Mouse (Mus musculus): ENCODE measurements around the gene Rnf183. TPM values are rescaled to one million over a fixed set of nuclear protein-coding genes. Genes with fewer than 3 reads are reported as not detected.

Rnf183 gene
- total RNA-seq, 1 experiment: 0.89 TPM

DNA sequence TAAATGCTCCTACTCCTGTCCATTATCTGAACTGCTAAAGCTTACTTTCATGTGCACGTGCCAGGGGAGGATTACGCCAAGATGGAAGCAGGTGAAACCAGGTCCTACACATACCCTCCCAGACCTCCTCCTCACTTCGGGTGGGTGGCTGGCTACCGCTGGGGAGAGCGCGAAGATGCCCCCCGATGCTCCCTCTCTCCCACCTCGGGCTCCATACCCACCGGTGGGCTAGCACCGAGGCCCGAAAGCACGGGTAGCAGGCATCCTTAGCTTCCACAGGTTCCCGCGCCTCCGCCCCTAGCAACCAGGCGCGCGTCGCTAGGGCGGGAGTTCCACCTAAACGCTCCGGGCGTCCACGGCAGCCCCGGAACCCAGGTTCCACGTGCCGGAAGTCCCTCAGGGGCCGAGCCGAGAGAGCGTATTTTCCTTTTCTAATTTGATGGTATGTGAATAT lies 35.6 kb upstream of the Rnf183 start, which contains the start of gene Wdr31:
Gene Wdr31, minus strand, starts transcription at position 299 of the 454 bp plus-strand sequence.
- Histone ChIP-seq H3K36me3 (ENCODE audit: control insufficient read depth, insufficient read depth, low read length, poor library complexity, severe bottlenecking) (0 out of 2 replicates have a peak, but pooled peaks cover 4% of the 10 kb centered on the region), H3K9me3 (ENCODE audit: control insufficient read depth, insufficient read depth, low read depth, low read length) (no peaks in the 10 kb centered on the region), H3K4me1 (ENCODE audit: control insufficient read depth in 2 of 2, insufficient read depth in 2 of 2, low read length in 2 of 2, poor library complexity in 1 of 2) (0 out of 4 replicates have a peak, but pooled peaks cover 0 to 2% of the 10 kb centered on the region in 2 experiments), H3K27ac (ENCODE audit: insufficient read depth, low read depth, low read length, poor library complexity, severe bottlenecking) (no peak within 1 kb of the TSS), H3K4me3 (ENCODE audit: insufficient read depth in 1 of 2, low read depth in 1 of 2, low read length in 2 of 2, poor library complexity in 1 of 2, severe bottlenecking in 1 of 2) (peak within 1 kb of the TSS; percentile 71 to 73), H3K9ac (ENCODE audit: insufficient read depth, low read depth, low read length, poor library complexity, severe bottlenecking) (peak within 1 kb of the TSS; percentile 70)
- in situ Hi-C loops (cut with MboI; ENCODE audit: low sequenced_read_pairs in 2 of 2, unreplicated experiment in 2 of 2): no loop called here
- TF ChIP-seq ZC3H11A (IDR thresholded peaks at IDR 0.05; ENCODE audit: borderline replicate concordance, low read depth, low read length): no peak
- TF ChIP-seq MAFK (IDR thresholded peaks at IDR 0.05; ENCODE audit: insufficient read depth, low read depth, low read length): no peak
- TF ChIP-seq CHD2 (IDR thresholded peaks at IDR 0.05; ENCODE audit: low read depth, low read length): no peak
- no peak for TF ChIP-seq ZNF384 (IDR thresholded peaks at IDR 0.05; ENCODE audit: low read depth, low read length)
- TF ChIP-seq HCFC1 (IDR thresholded peaks at IDR 0.05; ENCODE audit: borderline replicate concordance, insufficient read depth, low read length): peak; percentile 88
- DNase-seq (ENCODE audit: low read depth, low spot score): peak; percentile 69

GRCm38 (mm10) chr4:62468158-62468557 lies 33.1 kb upstream of the Rnf183 start:
- Histone ChIP-seq H3K4me1 (ENCODE audit: control insufficient read depth in 2 of 2, insufficient read depth in 2 of 2, low read length in 2 of 2, poor library complexity in 1 of 2) (0 out of 4 replicates have a peak, but pooled peaks cover 0 to 2% of the 10 kb centered on the region in 2 experiments), H3K9ac (ENCODE audit: insufficient read depth, low read depth, low read length, poor library complexity, severe bottlenecking) (no peak overlapping the region), H3K36me3 (ENCODE audit: control insufficient read depth, insufficient read depth, low read length, poor library complexity, severe bottlenecking) (peaks cover 4% of the 10 kb centered on the region; the same call in 1 of the 2 replicates), H3K9me3 (ENCODE audit: control insufficient read depth, insufficient read depth, low read depth, low read length) (no peaks in the 10 kb centered on the region), H3K27ac (ENCODE audit: insufficient read depth, low read depth, low read length, poor library complexity, severe bottlenecking) (no peak overlapping the region), H3K4me3 (ENCODE audit: insufficient read depth in 1 of 2, low read depth in 1 of 2, low read length in 2 of 2, poor library complexity in 1 of 2, severe bottlenecking in 1 of 2) (no peak overlapping the region)
- no peak for DNase-seq (ENCODE audit: low read depth, low spot score)
- in situ Hi-C loops (cut with MboI; ENCODE audit: low sequenced_read_pairs in 2 of 2, unreplicated experiment in 2 of 2): no loop called here
- TF ChIP-seq ZNF384 (IDR thresholded peaks at IDR 0.05; ENCODE audit: low read depth, low read length) (no peak), ZC3H11A (IDR thresholded peaks at IDR 0.05; ENCODE audit: borderline replicate concordance, low read depth, low read length) (no peak), HCFC1 (IDR thresholded peaks at IDR 0.05; ENCODE audit: borderline replicate concordance, insufficient read depth, low read length) (no peak), CHD2 (IDR thresholded peaks at IDR 0.05; ENCODE audit: low read depth, low read length) (no peak), MAFK (IDR thresholded peaks at IDR 0.05; ENCODE audit: insufficient read depth, low read depth, low read length) (no peak)

- in situ Hi-C loops (cut with MboI; ENCODE audit: low sequenced_read_pairs in 2 of 2, unreplicated experiment in 2 of 2): no loop called here
These were observed 28.1 kb upstream of the Rnf183 start for GRCm38 (mm10) chr4:62463124-62463523.

DNA sequence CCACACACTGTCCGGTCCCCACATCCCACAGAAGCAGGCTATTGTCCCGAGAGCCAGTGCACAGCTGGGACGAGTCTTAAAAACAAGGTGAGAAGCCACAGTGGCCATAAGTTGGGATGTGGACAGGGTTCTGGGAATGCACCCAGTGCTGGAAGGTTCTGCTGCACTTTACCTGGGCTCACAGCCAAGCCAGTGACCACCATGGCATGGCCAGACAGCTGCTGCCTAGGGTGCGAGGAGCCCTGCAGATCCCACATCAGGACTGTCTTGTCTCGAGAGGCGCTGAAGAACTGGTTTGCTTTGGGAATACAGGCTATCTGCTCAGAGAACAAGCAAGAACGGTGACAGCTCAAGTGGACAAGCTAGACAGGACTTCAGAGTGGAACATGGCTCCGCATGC lies 25.3 kb upstream of the Rnf183 start:
- DNase-seq (ENCODE audit: low read depth, low spot score): no peak
- H3K36me3 ChIP-seq (ENCODE audit: control insufficient read depth, insufficient read depth, low read length, poor library complexity, severe bottlenecking): peaks cover 23% of the 10 kb centered on the region
- H3K4me3 ChIP-seq (ENCODE audit: insufficient read depth in 1 of 2, low read depth in 1 of 2, low read length in 2 of 2, poor library complexity in 1 of 2, severe bottlenecking in 1 of 2): no peak overlapping the region
- H3K9ac ChIP-seq (ENCODE audit: insufficient read depth, low read depth, low read length, poor library complexity, severe bottlenecking): no peak overlapping the region
- in situ Hi-C loops (cut with MboI; ENCODE audit: low sequenced_read_pairs in 2 of 2, unreplicated experiment in 2 of 2): no loop called here
- no peak overlapping the region for H3K27ac ChIP-seq (ENCODE audit: insufficient read depth, low read depth, low read length, poor library complexity, severe bottlenecking)
- H3K9me3 ChIP-seq (ENCODE audit: control insufficient read depth, insufficient read depth, low read depth, low read length): no peaks in the 10 kb centered on the region
- H3K4me1 ChIP-seq (ENCODE audit: control insufficient read depth in 2 of 2, insufficient read depth in 2 of 2, low read length in 2 of 2, poor library complexity in 1 of 2): no peaks in the 10 kb centered on the region
- TF ChIP-seq CHD2 (IDR thresholded peaks at IDR 0.05; ENCODE audit: low read depth, low read length): no peak

More at GRCm38 (mm10) chr4:62463124-62463523, 28.1 kb upstream of the Rnf183 start:
- Histone ChIP-seq H3K27ac (ENCODE audit: insufficient read depth, low read depth, low read length, poor library complexity, severe bottlenecking) (no peak overlapping the region), H3K4me1 (ENCODE audit: control insufficient read depth in 2 of 2, insufficient read depth in 2 of 2, low read length in 2 of 2, poor library complexity in 1 of 2) (0 out of 4 replicates have a peak, but pooled peaks cover 0 to 2% of the 10 kb centered on the region in 2 experiments), H3K9ac (ENCODE audit: insufficient read depth, low read depth, low read length, poor library complexity, severe bottlenecking) (no peak overlapping the region), H3K4me3 (ENCODE audit: insufficient read depth in 1 of 2, low read depth in 1 of 2, low read length in 2 of 2, poor library complexity in 1 of 2, severe bottlenecking in 1 of 2) (no peak overlapping the region), H3K36me3 (ENCODE audit: control insufficient read depth, insufficient read depth, low read length, poor library complexity, severe bottlenecking) (peaks cover 17% of the 10 kb centered on the region), H3K9me3 (ENCODE audit: control insufficient read depth, insufficient read depth, low read depth, low read length) (no peaks in the 10 kb centered on the region)
- TF ChIP-seq MAFK (IDR thresholded peaks at IDR 0.05; ENCODE audit: insufficient read depth, low read depth, low read length): no peak
- TF ChIP-seq CHD2 (IDR thresholded peaks at IDR 0.05; ENCODE audit: low read depth, low read length): no peak
- no peak for TF ChIP-seq ZNF384 (IDR thresholded peaks at IDR 0.05; ENCODE audit: low read depth, low read length)
- TF ChIP-seq ZC3H11A (IDR thresholded peaks at IDR 0.05; ENCODE audit: borderline replicate concordance, low read depth, low read length): no peak
- TF ChIP-seq HCFC1 (IDR thresholded peaks at IDR 0.05; ENCODE audit: borderline replicate concordance, insufficient read depth, low read length): no peak
- no peak for DNase-seq (ENCODE audit: low read depth, low spot score)

DNA sequence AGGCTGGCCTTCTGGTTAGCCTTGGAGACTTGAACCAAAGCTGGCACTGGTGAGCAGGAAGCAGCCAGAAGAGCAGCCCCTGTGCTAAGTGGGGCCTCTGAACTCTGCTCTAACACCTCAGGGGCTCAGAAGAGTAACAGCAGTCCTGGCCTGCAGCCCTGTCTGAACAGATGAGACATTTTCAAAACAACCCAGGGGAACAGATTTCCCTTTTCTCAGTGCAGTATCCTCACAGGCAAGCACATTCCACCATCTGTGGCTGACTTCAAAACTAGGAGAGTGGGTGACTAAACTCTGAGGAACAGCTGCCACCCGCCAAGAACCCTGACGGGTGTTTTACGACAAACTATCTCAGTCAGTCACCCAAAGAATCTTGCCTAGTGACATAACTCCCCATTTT lies 24.0 kb upstream of the Rnf183 start:
- TF ChIP-seq HCFC1 (IDR thresholded peaks at IDR 0.05; ENCODE audit: borderline replicate concordance, insufficient read depth, low read length): no peak
- no peak for TF ChIP-seq ZC3H11A (IDR thresholded peaks at IDR 0.05; ENCODE audit: borderline replicate concordance, low read depth, low read length)
- no peak for TF ChIP-seq CHD2 (IDR thresholded peaks at IDR 0.05; ENCODE audit: low read depth, low read length)
- in situ Hi-C loops (cut with MboI; ENCODE audit: low sequenced_read_pairs in 2 of 2, unreplicated experiment in 2 of 2): no loop called here
- H3K9ac ChIP-seq (ENCODE audit: insufficient read depth, low read depth, low read length, poor library complexity, severe bottlenecking): no peak overlapping the region
- no peak overlapping the region for H3K27ac ChIP-seq (ENCODE audit: insufficient read depth, low read depth, low read length, poor library complexity, severe bottlenecking)
- DNase-seq (ENCODE audit: low read depth, low spot score): no peak
- H3K4me1 ChIP-seq (ENCODE audit: control insufficient read depth in 2 of 2, insufficient read depth in 2 of 2, low read length in 2 of 2, poor library complexity in 1 of 2): peaks cover 0 to 2% of the 10 kb centered on the region in 2 experiments; a peak in 1 of 4 replicates
- H3K9me3 ChIP-seq (ENCODE audit: control insufficient read depth, insufficient read depth, low read depth, low read length): no peaks in the 10 kb centered on the region
- H3K4me3 ChIP-seq (ENCODE audit: insufficient read depth in 1 of 2, low read depth in 1 of 2, low read length in 2 of 2, poor library complexity in 1 of 2, severe bottlenecking in 1 of 2): no peak overlapping the region
- H3K36me3 ChIP-seq (ENCODE audit: control insufficient read depth, insufficient read depth, low read length, poor library complexity, severe bottlenecking): peaks cover 23% of the 10 kb centered on the region

Measured in ES-E14 (cell line).